Mouse (Mus musculus) heart, embryonic 11.5 days (tissue): ENCODE results near the gene Casc3. TPM values are rescaled to one million over a fixed set of nuclear protein-coding genes. Genes with fewer than 3 reads are reported as not detected.
"Not testable (repeated sequence)": the region's sequence is repeated elsewhere in the genome, so short reads cannot be mapped to it uniquely, and the experiment has no call there.

Experiments used
- ATAC-seq: fragments of 200-750 bp; cut with Nextera tagmentation; replicated peaks from 2 replicates; pipeline ENCODE4 v1.8.0; 2017; ENCODE audit warnings: moderate library complexity; ENCODE audit not compliant: insufficient number of reproducible peaks, low FRiP score, low TSS enrichment
- H3K27ac ChIP-seq: fragments of 300-500 bp; sonication (generic); 2 replicates; pipeline ENCODE4 v1.5.1; 2014; ENCODE audit warnings: mild to moderate bottlenecking, low read depth, low read length
- H3K27me3 ChIP-seq: fragments of 300-500 bp; sonication (generic); 2 replicates; pipeline ENCODE4 v1.6.1; 2014; ENCODE audit warnings: mild to moderate bottlenecking, low read length, mixed read lengths; ENCODE audit not compliant: control insufficient read depth, insufficient read depth
- H3K36me3 ChIP-seq: fragments of 300-500 bp; sonication (generic); 2 replicates; pipeline ENCODE4 v1.6.1; 2014; ENCODE audit warnings: mild to moderate bottlenecking, low read length, moderate library complexity, mixed read lengths; ENCODE audit not compliant: control insufficient read depth, insufficient read depth
- H3K4me1 ChIP-seq: fragments of 300-500 bp; sonication (generic); 2 replicates; pipeline ENCODE4 v1.6.1; 2014; ENCODE audit warnings: low read length; ENCODE audit not compliant: control insufficient read depth, insufficient read depth
- H3K4me2 ChIP-seq: fragments of 300-500 bp; sonication (generic); 2 replicates; pipeline ENCODE4 v1.6.1; 2014; ENCODE audit warnings: mild to moderate bottlenecking, moderate library complexity
- H3K4me3 ChIP-seq: fragments of 300-500 bp; sonication (generic); 2 replicates; pipeline ENCODE4 v1.5.1; 2014; ENCODE audit warnings: low read depth, low read length
- H3K9ac ChIP-seq: fragments of 300-500 bp; sonication (generic); 2 replicates; pipeline ENCODE4 v1.6.1; 2014; ENCODE audit warnings: mild to moderate bottlenecking, low read depth, low read length, moderate library complexity
- H3K9me3 ChIP-seq: fragments of 300-500 bp; sonication (generic); replicated peaks from 2 replicates; pipeline ENCODE4 v1.6.1; 2016; ENCODE audit warnings: low read length; ENCODE audit not compliant: control insufficient read depth
- WGBS: fragments of 180-500 bp; shearing (Covaris S2); extraction: QIAGEN DNeasy Blood & Tissue Kit; methylation state at CpG from one replicate; pipeline ENCODE4 v1.1.7; 2014; ENCODE audit not compliant: insufficient replicate concordance; 5-methylcytosine and 5-hydroxymethylcytosine counted together
- polyA plus RNA-seq: library from polyadenylated mRNA; unstranded; fragments of >200 nt; fragmentation: Nextera tagmentation; extraction: Ambion mirVana; gene quantifications from 2 replicates; pipeline ENCODE4 v1.2.1, GENCODE M21; 2014

The Casc3 gene
- polyA plus RNA-seq, 1 experiment from 2014 or later, result 22.2 TPM

DNA sequence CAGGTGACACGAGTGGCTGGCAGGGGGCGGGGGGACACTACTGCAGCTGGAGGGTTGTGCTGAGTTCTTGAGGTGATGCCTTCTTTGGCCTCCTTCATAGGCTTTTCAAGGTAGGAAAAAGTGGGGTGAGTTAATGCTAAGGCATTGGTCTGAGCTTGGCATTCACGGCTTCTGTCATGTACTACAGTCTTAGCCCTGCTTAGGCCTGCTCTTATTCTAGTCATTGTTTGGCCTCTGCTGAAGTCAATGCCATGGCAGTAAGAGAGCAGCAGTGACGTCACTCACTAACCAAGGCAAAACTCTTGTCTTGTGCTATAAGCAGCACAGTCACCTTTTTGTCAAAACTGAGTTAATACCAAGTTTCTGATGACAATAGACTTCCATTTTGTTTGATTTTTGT, 6.8 kb upstream of the Casc3 start:
- Histone ChIP-seq H3K4me3 (peak overlapping the region; percentile 88), H3K27ac (peak overlapping the region; percentile 100; the same call in 1 of the 2 replicates), H3K27me3 (no peaks in the 10 kb centered on the region), H3K9me3 (no peaks in the 10 kb centered on the region), H3K9ac (peak overlapping the region; percentile 100), H3K4me1 (peaks cover 20% of the 10 kb centered on the region), H3K36me3 (peaks cover 26% of the 10 kb centered on the region), H3K4me2 (peak overlapping the region; percentile 97)
- ATAC-seq, result no peak
- WGBS, result 53% methylated on average over 4 of the region's 4 CpGs

DNA sequence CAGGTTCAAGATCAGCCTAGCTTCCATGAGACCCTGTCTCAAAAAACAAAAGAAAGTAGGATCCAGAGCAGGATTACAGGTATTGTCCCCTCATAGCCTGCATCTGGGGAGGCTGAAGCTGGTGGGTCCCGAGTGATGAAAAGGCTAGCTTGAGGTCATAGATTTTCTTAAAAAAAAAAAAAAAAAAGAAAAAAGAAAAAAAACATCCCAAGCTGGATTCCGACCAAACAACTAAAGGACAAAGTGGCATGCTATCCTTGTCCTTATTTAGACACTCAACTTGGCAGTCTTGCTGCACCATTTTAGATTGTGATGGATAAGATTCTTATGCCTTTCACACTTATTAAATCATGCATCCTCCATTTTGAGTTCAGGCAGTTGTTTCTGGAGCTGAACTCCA, 3.7 kb downstream of the Casc3 start:
- no peaks in the 10 kb centered on the region for H3K9me3 ChIP-seq
- H3K4me2 ChIP-seq, result peak overlapping the region; percentile 97; the same call in 1 of the 2 replicates
- no peaks in the 10 kb centered on the region for H3K27me3 ChIP-seq
- no peak for ATAC-seq
- no peak overlapping the region for H3K9ac ChIP-seq
- peaks cover 33% of the 10 kb centered on the region for H3K36me3 ChIP-seq
- H3K4me1 ChIP-seq, result peaks cover 19% of the 10 kb centered on the region
- H3K27ac ChIP-seq, result peak overlapping the region; percentile 79; the same call in 1 of the 2 replicates
- H3K4me3 ChIP-seq, result no peak overlapping the region
- 72% methylated on average over 2 of the region's 2 CpGs for WGBS

DNA sequence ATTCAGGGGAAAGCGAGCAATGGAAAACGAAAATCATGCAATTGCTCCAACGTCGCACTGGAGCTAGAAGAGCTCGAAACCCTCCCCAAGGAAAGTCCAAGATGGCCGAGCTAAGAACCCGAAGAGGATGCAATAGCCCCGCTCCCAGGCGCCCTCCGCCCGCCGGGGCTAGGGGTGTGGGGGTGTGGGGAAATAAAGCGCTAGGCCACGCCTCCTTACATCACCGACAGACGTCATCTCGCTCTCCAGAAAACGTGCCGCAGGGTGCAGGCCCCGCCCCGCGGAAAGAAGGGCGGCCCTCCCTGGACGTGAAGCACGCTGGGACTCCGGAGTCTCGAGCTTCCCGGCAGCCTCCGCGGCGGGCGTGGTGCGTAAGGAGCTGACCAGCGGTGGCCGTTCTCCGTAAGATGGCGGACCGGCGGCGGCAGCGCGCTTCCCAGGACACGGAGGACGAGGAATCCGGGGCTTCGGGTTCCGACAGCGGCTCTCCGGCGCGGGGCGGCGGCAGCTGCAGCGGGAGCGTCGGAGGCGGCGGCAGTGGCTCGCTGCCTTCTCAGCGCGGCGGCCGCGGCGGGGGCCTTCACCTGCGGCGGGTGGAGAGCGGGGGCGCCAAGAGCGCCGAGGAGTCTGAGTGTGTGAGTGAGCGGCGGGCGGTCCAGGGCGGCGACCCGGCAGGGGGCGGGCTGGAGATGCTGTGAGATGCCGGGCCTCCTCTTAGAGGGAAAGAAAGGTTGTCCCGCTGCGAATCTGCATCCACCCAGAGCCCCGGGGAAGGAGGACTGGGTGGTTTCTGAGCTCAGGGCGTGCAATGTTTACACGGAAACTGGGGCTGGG, 5.0 kb downstream of the Casc3 start:
- H3K27ac ChIP-seq, result peak overlapping the region; percentile 98
- WGBS, result under 1% methylated on average over 82 of the region's 84 CpGs
- peak; percentile 99 for ATAC-seq
- H3K4me3 ChIP-seq, result peak overlapping the region; percentile 93
- H3K9me3 ChIP-seq, result no peaks in the 10 kb centered on the region
- peaks cover 30% of the 10 kb centered on the region for H3K36me3 ChIP-seq
- peak overlapping the region; percentile 96 for H3K9ac ChIP-seq
- peaks cover 16% of the 10 kb centered on the region for H3K4me1 ChIP-seq
- peak overlapping the region; percentile 97 for H3K4me2 ChIP-seq
- H3K27me3 ChIP-seq, result no peaks in the 10 kb centered on the region

DNA sequence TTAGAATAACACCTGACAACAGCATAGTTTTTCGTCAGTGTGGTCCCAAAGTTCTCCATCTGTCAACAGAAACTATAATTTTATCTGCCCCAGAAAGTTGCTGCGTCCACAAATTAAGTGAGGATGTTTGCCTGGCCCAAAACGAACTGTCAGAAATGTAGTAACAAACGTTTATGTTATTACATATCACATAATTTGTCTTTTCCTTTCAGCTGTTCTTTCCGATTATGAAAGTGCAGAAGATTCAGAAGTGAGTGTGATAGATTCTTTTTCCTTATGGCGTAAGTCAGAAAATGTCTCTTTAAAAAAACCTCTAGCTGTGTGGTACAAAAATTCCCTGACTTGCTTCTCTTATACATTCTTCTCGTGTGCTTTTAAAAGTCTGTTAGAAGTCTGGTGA, 6.0 kb downstream of the Casc3 start:
- H3K4me1 ChIP-seq, result peaks cover 16% of the 10 kb centered on the region
- H3K4me3 ChIP-seq, result peak overlapping the region; percentile 93
- H3K4me2 ChIP-seq, result peak overlapping the region; percentile 97
- H3K9me3 ChIP-seq, result no peaks in the 10 kb centered on the region
- peak overlapping the region; percentile 96 for H3K9ac ChIP-seq
- peaks cover 24% of the 10 kb centered on the region for H3K36me3 ChIP-seq
- no peaks in the 10 kb centered on the region for H3K27me3 ChIP-seq
- no peak overlapping the region for H3K27ac ChIP-seq
- 65% methylated on average over 7 of the region's 7 CpGs for WGBS
- ATAC-seq, result no peak

DNA sequence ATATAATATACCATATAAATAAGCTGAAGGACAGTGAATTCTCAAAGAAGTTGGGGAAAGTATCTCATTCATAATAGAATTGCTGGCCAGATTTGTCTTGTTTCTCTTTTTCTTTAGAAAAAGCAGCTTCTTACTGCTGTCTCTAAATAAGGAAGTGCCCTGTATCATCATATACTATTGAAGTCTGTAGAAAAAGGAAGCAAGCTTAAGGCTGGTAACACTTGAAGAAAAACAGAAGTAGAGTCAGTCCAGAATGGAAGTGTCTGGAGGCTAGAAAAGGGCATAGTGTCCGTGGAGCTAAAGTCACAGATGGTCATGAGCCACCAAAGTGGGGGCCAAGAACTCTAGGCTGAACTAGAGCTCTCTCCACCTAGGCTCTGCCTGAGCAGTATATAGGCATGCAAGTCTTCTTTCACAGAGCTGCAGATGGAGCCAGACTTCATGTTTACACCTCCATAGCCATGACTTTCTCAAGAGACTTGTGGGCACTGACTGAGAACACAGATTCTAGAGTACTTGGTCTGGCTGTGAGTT, 12.1 kb downstream of the Casc3 start:
- H3K4me1 ChIP-seq, result no peaks in the 10 kb centered on the region
- ATAC-seq, result no peak
- H3K4me2 ChIP-seq, result no peak overlapping the region
- H3K4me3 ChIP-seq, result no peak overlapping the region
- no peaks in the 10 kb centered on the region for H3K27me3 ChIP-seq
- H3K9me3 ChIP-seq, result no peaks in the 10 kb centered on the region
- WGBS, result 91% methylated on average over 1 of the region's 1 CpGs
- H3K27ac ChIP-seq, result no peak overlapping the region
- no peak overlapping the region for H3K9ac ChIP-seq
- peaks cover 47% of the 10 kb centered on the region for H3K36me3 ChIP-seq

DNA sequence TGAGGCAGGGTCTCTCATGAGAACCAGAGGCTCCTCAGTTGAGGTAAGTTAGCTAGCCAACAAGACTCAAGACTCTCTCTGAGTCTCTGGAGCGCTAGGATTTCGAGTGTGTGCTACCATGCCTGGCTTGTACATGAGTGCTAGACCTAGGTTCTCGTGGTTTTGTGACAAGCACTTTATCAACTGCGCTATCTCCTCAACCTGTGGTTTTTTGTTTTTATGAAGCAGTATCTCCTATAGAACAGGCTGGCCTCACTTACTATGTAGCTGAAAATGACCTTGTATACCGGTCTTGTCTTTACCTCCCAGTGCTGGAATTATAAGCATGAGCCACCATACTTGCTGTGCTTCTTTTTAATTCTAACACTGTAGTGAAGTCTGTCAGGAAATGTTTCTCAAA, 16.3 kb downstream of the Casc3 start:
- H3K27ac ChIP-seq, result no peak overlapping the region
- H3K9ac ChIP-seq, result no peak overlapping the region
- H3K4me1 ChIP-seq, result no peaks in the 10 kb centered on the region
- H3K9me3 ChIP-seq, result no peaks in the 10 kb centered on the region
- 89% methylated on average over 5 of the region's 5 CpGs for WGBS
- H3K4me3 ChIP-seq, result no peak overlapping the region
- H3K36me3 ChIP-seq, result peaks cover 47% of the 10 kb centered on the region
- no peak overlapping the region for H3K4me2 ChIP-seq
- ATAC-seq, result no peak
- H3K27me3 ChIP-seq, result no peaks in the 10 kb centered on the region

DNA sequence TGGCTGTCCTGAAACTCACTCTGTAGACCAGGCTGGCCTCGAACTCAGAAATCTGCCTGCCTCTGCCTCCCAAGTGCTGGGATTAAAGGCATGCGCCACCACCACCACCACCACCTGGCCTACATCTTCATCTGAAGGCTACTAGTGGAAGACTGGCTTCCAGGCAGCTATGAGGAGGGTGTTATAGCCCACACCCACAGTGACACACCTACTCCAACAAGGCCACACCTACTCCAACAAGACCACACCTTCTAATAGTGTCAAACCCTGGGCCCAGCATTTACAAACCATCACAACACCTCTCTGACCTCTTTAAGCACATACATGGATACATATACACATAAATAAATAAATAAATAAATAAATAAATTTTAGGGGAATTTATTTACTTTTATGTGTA, 21.4 kb downstream of the Casc3 start:
- H3K4me2 ChIP-seq, ATAC-seq, H3K9me3 ChIP-seq, H3K4me1 ChIP-seq, H3K27ac ChIP-seq, H3K9ac ChIP-seq, H3K4me3 ChIP-seq, H3K27me3 ChIP-seq: not testable (repeated sequence)
- WGBS, result 95% methylated on average over 2 of the region's 2 CpGs
- peaks cover 44% of the 10 kb centered on the region for H3K36me3 ChIP-seq

DNA sequence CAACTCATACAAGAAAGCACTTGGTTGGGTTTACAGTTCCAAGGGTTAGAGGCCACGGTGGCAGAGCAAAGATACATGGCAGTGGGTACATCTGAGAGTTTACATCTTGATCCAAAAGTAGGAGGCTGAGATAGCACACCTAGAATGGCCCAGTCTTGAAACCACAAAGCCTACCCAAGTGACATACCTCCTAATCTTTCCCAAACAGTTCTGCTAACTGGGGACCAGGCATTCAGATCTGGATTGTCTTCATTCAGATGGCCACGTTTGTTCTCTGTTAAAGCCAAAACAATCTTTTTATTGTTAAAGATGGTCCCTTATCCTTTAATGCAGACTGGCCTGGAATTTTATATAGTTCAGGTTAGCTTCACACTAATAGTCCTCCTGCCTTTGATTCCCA, 23.2 kb downstream of the Casc3 start:
- no peak overlapping the region for H3K27ac ChIP-seq
- H3K9me3 ChIP-seq, result no peaks in the 10 kb centered on the region
- ATAC-seq, result no peak
- peaks cover 28% of the 10 kb centered on the region for H3K36me3 ChIP-seq
- H3K4me2 ChIP-seq, result no peak overlapping the region
- H3K4me1 ChIP-seq, result no peaks in the 10 kb centered on the region
- WGBS, result 81% methylated on average over 2 of the region's 2 CpGs
- no peaks in the 10 kb centered on the region for H3K27me3 ChIP-seq
- no peak overlapping the region for H3K9ac ChIP-seq
- no peak overlapping the region for H3K4me3 ChIP-seq
